Mouse (Mus musculus) ES-E14 (cell line): ENCODE results near the gene Riok2. TPM values are rescaled to one million over a fixed set of nuclear protein-coding genes. Genes with fewer than 3 reads are reported as not detected.

Experiments
- DNase-seq: peaks from one replicate; pipeline ENCODE4 v3.0.0-alpha.2; 2013; ENCODE audit warnings: low read depth, low spot score
- H3K27ac ChIP-seq: 2 replicates; pipeline ENCODE4 v1.5.1; 2012; ENCODE audit warnings: low read depth, mild to moderate bottlenecking, low read length, moderate library complexity, mixed read lengths; ENCODE audit not compliant: poor library complexity, insufficient read depth, severe bottlenecking
- H3K36me3 ChIP-seq: 2 replicates; pipeline ENCODE4 v1.6.1; 2012; ENCODE audit warnings: mild to moderate bottlenecking, low read length, moderate library complexity, mixed read lengths; ENCODE audit not compliant: control insufficient read depth, poor library complexity, insufficient read depth, severe bottlenecking
- H3K4me1 ChIP-seq, 2 experiments: fragments of 150-350 bp in 1 of 2; sonication (generic) in 1 of 2; 2 replicates each; pipeline ENCODE4 v1.6.1; 2012; ENCODE audit warnings: low read length in 2 of 2, mild to moderate bottlenecking in 1 of 2, mixed read lengths in 1 of 2; ENCODE audit not compliant: control insufficient read depth in 2 of 2, insufficient read depth in 2 of 2, poor library complexity in 1 of 2
- H3K4me3 ChIP-seq, 2 experiments: fragments of 150-350 bp in 1 of 2; sonication (generic) in 1 of 2; 2 replicates each; pipeline ENCODE4 v1.5.1; 2012; ENCODE audit warnings: low read length in 2 of 2, low read depth in 1 of 2, mild to moderate bottlenecking in 1 of 2, mixed read lengths in 1 of 2; ENCODE audit not compliant: insufficient read depth in 1 of 2, poor library complexity in 1 of 2, severe bottlenecking in 1 of 2
- H3K9ac ChIP-seq: 2 replicates; pipeline ENCODE4 v1.6.1; 2012; ENCODE audit warnings: low read depth, mild to moderate bottlenecking, low read length, mixed read lengths; ENCODE audit not compliant: poor library complexity, insufficient read depth, severe bottlenecking
- H3K9me3 ChIP-seq: fragments of 150-350 bp; sonication (generic); 2 replicates; pipeline ENCODE4 v1.6.1; 2012; ENCODE audit warnings: low read depth, mild to moderate bottlenecking, low read length; ENCODE audit not compliant: control insufficient read depth, insufficient read depth
- CHD2 ChIP-seq: IDR thresholded peaks from 2 replicates; pipeline ENCODE4 v1.6.1; 2014; ENCODE audit warnings: mild to moderate bottlenecking, low read depth, low read length, inconsistent platforms
- HCFC1 ChIP-seq: IDR thresholded peaks from 2 replicates; pipeline ENCODE4 v1.6.1; 2012; ENCODE audit warnings: low read length, inconsistent platforms, borderline replicate concordance; ENCODE audit not compliant: insufficient read depth
- MAFK ChIP-seq: IDR thresholded peaks from 2 replicates; pipeline ENCODE4 v1.6.1; 2014; ENCODE audit warnings: mild to moderate bottlenecking, low read depth, low read length, inconsistent platforms; ENCODE audit not compliant: insufficient read depth
- ZC3H11A ChIP-seq: IDR thresholded peaks from 2 replicates; pipeline ENCODE4 v1.6.1; 2012; ENCODE audit warnings: low read depth, mild to moderate bottlenecking, inconsistent platforms, low read length, borderline replicate concordance
- ZNF384 ChIP-seq: IDR thresholded peaks from 2 replicates; pipeline ENCODE4 v1.6.1; 2012; ENCODE audit warnings: low read depth, low read length, inconsistent platforms
- in situ Hi-C, 2 experiments: fragments of 600-800 bp; cut with MboI; formaldehyde crosslinking; loops; one replicate each; pipeline ENCODE4 v1.15.1; 2025; ENCODE audit warnings: low sequenced_read_pairs in 2 of 2, inconsistent platforms in 1 of 2; ENCODE audit not compliant: unreplicated experiment in 2 of 2
- total RNA-seq: library from RNA; depleted of rRNA; stranded (reverse); fragments of 300-350 nt; gene quantifications from 2 replicates; pipeline ENCODE4 v1.2.3, GENCODE M21; 2012

Gene Riok2
- total RNA-seq, 1 experiment: 60.6 TPM

GRCm38 (mm10) chr17:17408720-17409478 lies 34.8 kb downstream of the Riok2 start:
- peak; percentile 50 for DNase-seq
- H3K9ac ChIP-seq: no peak overlapping the region
- in situ Hi-C loops: no loop called here
- peaks cover 0 to 7% of the 10 kb centered on the region in 2 experiments; a peak in 2 of 4 replicates for H3K4me1 ChIP-seq
- H3K4me3 ChIP-seq: no peak overlapping the region
- no peak overlapping the region; the same call in 1 of the 2 replicates for H3K27ac ChIP-seq
- no peaks in the 10 kb centered on the region for H3K9me3 ChIP-seq
- no peaks in the 10 kb centered on the region for H3K36me3 ChIP-seq
- TF ChIP-seq MAFK: no peak
- no peak for TF ChIP-seq ZC3H11A
- peak; percentile 85; the same call in 1 of the 2 replicates for TF ChIP-seq ZNF384
- TF ChIP-seq HCFC1: no peak
- TF ChIP-seq CHD2: peak; percentile 33; the same call in 1 of the 2 replicates

- Histone ChIP-seq H3K27ac (0 out of 2 replicates have a peak overlapping the region, but pooled peaks have one; percentile 50), H3K4me3 (no peak overlapping the region), H3K9ac (no peak overlapping the region), H3K36me3 (no peaks in the 10 kb centered on the region), H3K9me3 (no peaks in the 10 kb centered on the region), H3K4me1 (peaks cover 0 to 9% of the 10 kb centered on the region in 2 experiments; a peak in 2 of 4 replicates)
- TF ChIP-seq ZNF384: peak; percentile 57; the same call in 1 of the 2 replicates
- no peak for TF ChIP-seq HCFC1
- in situ Hi-C loops: no loop called here
- no peak for DNase-seq
Measured at GRCm38 (mm10) chr17:17409601-17410000, 35.5 kb downstream of the Riok2 start.

DNA sequence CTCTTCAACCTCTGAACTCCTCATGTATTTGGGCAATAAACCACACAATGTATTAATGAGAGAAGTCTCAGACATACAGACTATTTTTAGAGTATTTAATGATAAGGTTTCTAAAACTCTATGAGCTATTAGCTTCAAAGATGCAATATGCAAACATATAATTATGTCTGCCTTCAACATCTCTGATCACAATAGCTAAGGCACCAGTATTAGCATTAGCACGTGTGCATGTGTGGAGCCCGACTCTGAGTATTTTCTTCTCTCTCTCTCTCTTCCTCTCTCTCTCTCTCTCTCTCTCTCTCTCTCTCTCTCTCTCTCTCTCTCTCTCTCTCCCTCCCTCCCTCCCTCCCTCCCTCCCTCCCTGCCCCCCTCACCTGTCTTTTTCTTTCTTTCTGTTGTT lies 37.3 kb downstream of the Riok2 start:
- in situ Hi-C loops: no loop called here
- Histone ChIP-seq H3K9ac (no peak overlapping the region), H3K9me3 (no peaks in the 10 kb centered on the region), H3K4me1 (peaks cover 0 to 7% of the 10 kb centered on the region in 2 experiments; a peak in 2 of 4 replicates), H3K4me3 (no peak overlapping the region), H3K27ac (no peak overlapping the region), H3K36me3 (no peaks in the 10 kb centered on the region)
- no peak for DNase-seq
- TF ChIP-seq CHD2 (no peak), ZNF384 (no peak), MAFK (no peak), HCFC1 (no peak), ZC3H11A (no peak)

DNA sequence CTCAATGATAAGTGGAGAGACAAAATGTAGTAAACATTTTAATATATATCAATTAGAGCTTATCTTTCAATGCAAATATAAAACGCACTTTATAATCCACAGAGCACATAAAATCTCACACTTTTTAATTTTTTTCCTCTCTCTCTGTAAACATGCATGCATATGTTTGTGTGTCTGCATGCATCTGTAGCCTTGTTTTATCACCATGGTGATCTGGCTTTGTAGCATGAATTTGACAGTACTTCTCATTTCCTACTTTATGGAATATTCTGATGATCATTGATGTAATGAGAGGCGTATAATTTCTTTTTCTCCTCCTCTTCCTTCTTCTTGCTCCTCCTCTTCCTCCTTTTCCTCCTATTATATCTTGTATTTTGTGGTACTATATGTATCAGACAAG lies 38.1 kb downstream of the Riok2 start:
- no peaks in the 10 kb centered on the region for H3K9me3 ChIP-seq
- DNase-seq: no peak
- H3K36me3 ChIP-seq: no peaks in the 10 kb centered on the region
- no peak overlapping the region for H3K4me3 ChIP-seq
- in situ Hi-C loops: no loop called here
- peaks cover 0 to 7% of the 10 kb centered on the region in 2 experiments; a peak in 2 of 4 replicates for H3K4me1 ChIP-seq
- TF ChIP-seq ZC3H11A (no peak), ZNF384 (no peak), CHD2 (no peak), MAFK (no peak), HCFC1 (no peak)
- H3K9ac ChIP-seq: no peak overlapping the region
- H3K27ac ChIP-seq: no peak overlapping the region
